Mouse (Mus musculus) liver, embryonic 14.5 days (tissue): ENCODE data around the gene Elp5. TPM values are rescaled to one million over a fixed set of nuclear protein-coding genes. Genes with fewer than 3 reads are reported as not detected.

Experiments
- ATAC-seq: fragments of 200-750 bp; cut with Nextera tagmentation; 2 replicates; pipeline ENCODE4 v1.8.0; 2017; ENCODE audit warnings: moderate number of reproducible peaks, mild to moderate bottlenecking, moderate library complexity; ENCODE audit not compliant: insufficient read depth
- DNase-seq, 3 experiments: peaks; one replicate each; pipeline ENCODE4 v3.0.0-alpha.2; 2012 to 2013; ENCODE audit warnings: low read depth in 3 of 3, low spot score in 3 of 3
- H3K27ac ChIP-seq: fragments of 300-500 bp; sonication (generic); 2 replicates; pipeline ENCODE4 v1.5.1; 2014; ENCODE audit warnings: moderate library complexity, mild to moderate bottlenecking, control low read depth, inconsistent platforms
- H3K27me3 ChIP-seq: fragments of 300-500 bp; sonication (generic); 2 replicates; pipeline ENCODE4 v1.6.1; 2014; ENCODE audit warnings: mild to moderate bottlenecking, low read length, moderate library complexity; ENCODE audit not compliant: control insufficient read depth, insufficient read depth
- H3K36me3 ChIP-seq: fragments of 300-500 bp; sonication (generic); replicated peaks from 2 replicates; pipeline ENCODE4 v1.6.1; 2014; ENCODE audit warnings: low read depth; ENCODE audit not compliant: control insufficient read depth, insufficient read depth
- H3K4me1 ChIP-seq, 2 experiments: fragments of 200-500 bp in 1 of 2; fragments of 300-500 bp in 1 of 2; sonication (generic) in 1 of 2; replicated peaks; 2 replicates each; pipeline ENCODE4 v1.6.1; 2012 to 2014; ENCODE audit warnings: antibody characterized with exemption in 1 of 2, inconsistent platforms in 1 of 2, low read length in 1 of 2; ENCODE audit not compliant: control insufficient read depth in 2 of 2, insufficient read depth in 2 of 2
- H3K4me2 ChIP-seq: fragments of 300-500 bp; sonication (generic); 2 replicates; pipeline ENCODE4 v1.6.1; 2014; ENCODE audit warnings: low read depth, mild to moderate bottlenecking, control low read depth, moderate library complexity
- H3K4me3 ChIP-seq, 2 experiments: fragments of 200-500 bp in 1 of 2; fragments of 300-500 bp in 1 of 2; sonication (generic) in 1 of 2; 2 replicates each; pipeline ENCODE4 v1.5.1; 2012 to 2014; ENCODE audit warnings: low read depth in 2 of 2, low read length in 2 of 2, mild to moderate bottlenecking in 2 of 2, control low read depth in 1 of 2, inconsistent platforms in 1 of 2, moderate library complexity in 1 of 2; ENCODE audit not compliant: insufficient read depth in 1 of 2
- H3K9ac ChIP-seq: fragments of 300-500 bp; sonication (generic); replicated peaks from 2 replicates; pipeline ENCODE4 v1.6.1; 2014; ENCODE audit warnings: mild to moderate bottlenecking, control low read depth, moderate library complexity
- H3K9me3 ChIP-seq: fragments of 300-500 bp; sonication (generic); 2 replicates; pipeline ENCODE4 v1.6.1; 2016; ENCODE audit warnings: low read length, mixed read lengths; ENCODE audit not compliant: control insufficient read depth
- CTCF ChIP-seq: IDR thresholded peaks from 2 replicates; pipeline ENCODE4 v1.5.1; 2016; ENCODE audit warnings: antibody characterized with exemption, low read depth, control low read depth
- EP300 ChIP-seq: IDR thresholded peaks from 2 replicates; pipeline ENCODE4 v1.6.1; 2016; ENCODE audit warnings: antibody characterized with exemption, low read depth
- WGBS: fragments of 180-500 bp; shearing (Covaris S2); extraction: QIAGEN DNeasy Blood & Tissue Kit; methylation state at CpG from one replicate; pipeline ENCODE4 v1.1.7; 2014; ENCODE audit not compliant: insufficient replicate concordance; 5-methylcytosine and 5-hydroxymethylcytosine counted together
- polyA plus RNA-seq, 2 experiments: library from polyadenylated mRNA; depleted of rRNA in 1 of 2; stranded (reverse) in 1 of 2; unstranded in 1 of 2; fragments of >200 nt; fragmentation: Nextera tagmentation in 1 of 2; extraction: Ambion mirVana in 1 of 2; gene quantifications; 2 replicates each; pipeline versions ENCODE4 v1.2.1 to v1.2.3; 2012 to 2014

Elp5 gene
- polyA plus RNA-seq, 2 experiments = 44.0 to 70.2 TPM

GRCm38 (mm10) chr11:69952274-69952673, 30.0 kb downstream of the Elp5 start:
- Histone ChIP-seq H3K36me3 (no peaks in the 10 kb centered on the region), H3K9ac (no peak overlapping the region), H3K27me3 (no peaks in the 10 kb centered on the region; the same call in 1 of the 2 replicates), H3K27ac (no peak overlapping the region), H3K4me1 (peaks cover 8% of the 10 kb centered on the region in 2 experiments), H3K4me3 (no peak overlapping the region), H3K4me2 (no peak overlapping the region), H3K9me3 (no peaks in the 10 kb centered on the region)
- DNase-seq = no peak
- ATAC-seq = no peak
- WGBS = 26% methylated on average over 1 of the region's 1 CpGs
- TF ChIP-seq CTCF = peak; percentile 46
- no peak for TF ChIP-seq EP300

GRCm38 (mm10) chr11:69950807-69951459, 31.4 kb downstream of the Elp5 start:
- H3K4me1 ChIP-seq = peaks cover 11 to 19% of the 10 kb centered on the region in 2 experiments
- no peak for DNase-seq
- H3K27ac ChIP-seq = no peak overlapping the region
- no peak overlapping the region for H3K4me2 ChIP-seq
- no peak overlapping the region for H3K9ac ChIP-seq
- 38% methylated on average over 4 of the region's 4 CpGs for WGBS
- H3K4me3 ChIP-seq = no peak overlapping the region
- ATAC-seq = no peak
- H3K36me3 ChIP-seq = no peaks in the 10 kb centered on the region
- no peaks in the 10 kb centered on the region; the same call in 1 of the 2 replicates for H3K27me3 ChIP-seq
- no peaks in the 10 kb centered on the region for H3K9me3 ChIP-seq
- TF ChIP-seq EP300 (no peak), CTCF (peak; percentile 66)

- WGBS = 2% methylated on average over 14 of the region's 14 CpGs
- peak overlapping the region; percentile 83 for H3K4me2 ChIP-seq
- H3K9me3 ChIP-seq = no peaks in the 10 kb centered on the region
- H3K36me3 ChIP-seq = peaks cover 21% of the 10 kb centered on the region
- H3K4me3 ChIP-seq = peak overlapping the region; percentile 63 to 88
- H3K27ac ChIP-seq = peak overlapping the region; percentile 77
- no peak for TF ChIP-seq EP300
- TF ChIP-seq CTCF = peak; percentile 99
- peak overlapping the region; percentile 72 for H3K9ac ChIP-seq
- H3K27me3 ChIP-seq = no peaks in the 10 kb centered on the region; the same call in 1 of the 2 replicates
- peaks cover 20 to 27% of the 10 kb centered on the region in 2 experiments for H3K4me1 ChIP-seq
- peak; percentile 33 for ATAC-seq
- peak; percentile 78 to 84 (median 79) for DNase-seq
Observed at GRCm38 (mm10) chr11:69948763-69949150, 33.6 kb downstream of the Elp5 start.

GRCm38 (mm10) chr11:69948066-69948762, 34.1 kb downstream of the Elp5 start, which contains the start of gene Slc2a4:
Gene Slc2a4, minus strand, starts transcription at chr11:69948188.
- Histone ChIP-seq H3K4me3 (peak within 1 kb of the TSS; percentile 88 to 94), H3K27ac (peak within 1 kb of the TSS; percentile 95), H3K4me2 (peak within 1 kb of the TSS; percentile 83), H3K36me3 (peaks cover 22% of the 10 kb centered on the region), H3K9me3 (no peaks in the 10 kb centered on the region), H3K27me3 (no peaks in the 10 kb centered on the region; the same call in 1 of the 2 replicates), H3K4me1 (peaks cover 20 to 27% of the 10 kb centered on the region in 2 experiments), H3K9ac (peak within 1 kb of the TSS; percentile 96)
- no peak for TF ChIP-seq CTCF
- TF ChIP-seq EP300 = no peak
- WGBS = 1% methylated on average over 34 of the region's 34 CpGs
- DNase-seq (peak; percentile 93 to 95 (median 93)), ATAC-seq (peak; percentile 87)

GRCm38 (mm10) chr11:69947337-69948065, 34.8 kb downstream of the Elp5 start:
- TF ChIP-seq EP300 = no peak
- TF ChIP-seq CTCF = no peak
- H3K27ac ChIP-seq = peak overlapping the region; percentile 95
- peak overlapping the region; percentile 88 to 94 for H3K4me3 ChIP-seq
- ATAC-seq (no peak; the same call in 1 of the 2 replicates), DNase-seq (no peak)
- H3K36me3 ChIP-seq = peaks cover 22% of the 10 kb centered on the region
- peak overlapping the region; percentile 83 for H3K4me2 ChIP-seq
- H3K27me3 ChIP-seq = no peaks in the 10 kb centered on the region; the same call in 1 of the 2 replicates
- 10% methylated on average over 29 of the region's 29 CpGs for WGBS
- peaks cover 20 to 27% of the 10 kb centered on the region in 2 experiments for H3K4me1 ChIP-seq
- H3K9ac ChIP-seq = peak overlapping the region; percentile 96
- H3K9me3 ChIP-seq = no peaks in the 10 kb centered on the region
